Mouse (Mus musculus): ENCODE results near the gene Ap1s3. TPM values are rescaled to one million over a fixed set of nuclear protein-coding genes. Genes with fewer than 3 reads are reported as not detected.

Ap1s3 gene
- 1 to 10 TPM; 2.0 to 3.3 TPM for total RNA-seq (2021)
- long read RNA-seq, experiment 1: 0 reads
- long read RNA-seq, experiment 2: 0 reads

DNA sequence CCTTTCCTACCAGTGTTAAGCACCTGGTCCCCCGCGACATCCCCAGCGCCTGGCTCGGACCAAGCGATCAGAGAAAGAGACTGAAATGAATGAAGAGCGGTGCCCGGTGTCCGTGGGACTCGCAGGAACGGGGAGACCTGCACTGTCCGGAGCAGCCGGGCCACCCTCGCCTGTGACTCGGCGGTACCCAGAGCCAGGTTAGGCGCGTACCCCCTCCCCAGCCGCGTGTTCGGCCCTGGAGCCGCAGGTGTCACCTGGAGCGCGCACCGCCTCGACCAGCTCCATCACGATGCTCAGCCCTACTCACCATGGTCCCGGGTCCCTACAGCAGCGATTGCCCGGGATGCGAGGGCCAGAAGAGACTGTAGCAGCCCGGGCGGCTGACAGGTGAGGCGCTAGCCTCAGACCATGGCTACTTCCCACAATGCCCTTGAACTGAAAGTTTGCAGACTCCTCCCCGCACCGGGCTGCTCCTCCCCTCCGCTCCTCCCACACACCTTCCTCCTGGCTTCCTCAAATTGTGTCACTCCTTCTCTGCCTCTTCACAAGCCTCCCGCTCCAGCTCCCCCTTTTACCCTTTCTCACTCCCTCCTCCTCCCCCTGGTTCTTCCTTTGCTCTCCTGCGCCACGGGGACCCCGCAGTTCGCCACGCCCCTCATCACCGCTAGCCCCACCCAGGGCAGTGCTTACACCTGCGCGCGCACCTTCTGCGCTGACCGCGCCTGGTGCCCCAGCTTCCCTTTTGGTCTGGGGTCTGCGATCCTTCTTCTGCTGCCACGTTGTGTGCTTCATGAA is at the start of gene Ap1s3:
TSS of gene Ap1s3 (minus strand) at position 430 of the 795 bp plus-strand sequence.
- no peak within 1 kb of the TSS for H3K27ac ChIP-seq
- peak; percentile 8 to 42 for DNase-seq (ENCODE audit: low spot score in 2 of 2)
- H3K4me3 ChIP-seq: peak within 1 kb of the TSS; percentile 74
- no peak for TF ChIP-seq CTCF (conservative IDR thresholded peaks at IDR 0.05)

DNA sequence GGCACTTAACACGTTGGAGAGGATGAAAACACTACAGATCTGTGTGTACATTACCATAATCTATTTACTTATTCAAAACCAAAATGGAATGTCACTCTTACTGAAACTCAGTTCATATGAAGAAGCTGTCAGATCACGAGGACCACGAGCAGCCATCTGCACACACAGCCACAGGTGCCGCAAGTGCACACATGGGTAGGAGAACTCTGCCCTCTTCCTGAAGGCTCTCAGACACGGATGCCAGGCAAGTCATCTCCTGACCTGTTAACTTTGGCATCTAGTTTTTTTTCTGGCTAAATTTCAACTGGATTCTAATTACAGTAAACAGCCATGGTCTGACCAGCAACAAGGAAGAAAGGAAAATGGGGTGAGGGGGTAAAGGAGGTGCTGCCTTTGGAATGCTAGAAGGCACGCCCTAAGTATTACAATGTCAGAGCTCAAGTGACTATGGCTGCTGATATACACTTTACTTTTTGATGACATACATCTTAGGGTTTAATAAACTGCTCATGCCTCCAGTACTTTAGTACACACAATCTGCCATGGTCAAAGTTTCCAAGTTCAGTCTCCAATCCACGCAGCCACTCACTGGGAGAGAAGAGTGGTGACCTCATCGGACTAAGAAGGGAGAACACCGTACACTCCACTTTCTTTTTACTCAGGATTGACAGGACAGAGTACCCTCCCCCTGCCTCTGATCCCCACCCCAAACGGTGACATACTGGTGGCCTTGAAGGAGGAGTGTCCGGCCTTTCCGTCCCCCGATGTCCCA is 42.6 kb upstream of the Ap1s3 start:
- no peak overlapping the region for H3K27ac ChIP-seq
- no peak for TF ChIP-seq CTCF (conservative IDR thresholded peaks at IDR 0.05)
- DNase-seq (ENCODE audit: low spot score in 2 of 2): no peak
- no peak overlapping the region for H3K4me3 ChIP-seq

DNA sequence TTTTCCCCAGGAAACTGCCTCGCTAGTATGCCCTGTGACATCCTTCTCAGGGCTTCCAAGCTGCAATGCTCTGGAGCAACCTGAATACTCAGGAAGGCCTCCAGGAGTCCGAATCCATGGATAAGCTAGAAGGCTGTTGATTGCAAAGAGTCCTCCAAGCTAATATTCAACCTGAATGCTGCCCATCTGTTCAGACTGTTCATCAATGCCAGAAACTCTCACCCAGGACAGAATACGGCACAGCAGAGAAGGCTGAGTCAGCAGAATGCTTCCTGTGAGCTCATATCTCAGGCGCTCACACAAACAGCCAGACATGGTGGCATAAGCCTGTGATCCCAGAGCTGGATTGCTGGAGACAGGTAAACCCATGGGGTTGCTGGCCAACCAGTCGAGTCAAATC is 41.3 kb upstream of the Ap1s3 start:
- no peak for TF ChIP-seq CTCF (conservative IDR thresholded peaks at IDR 0.05)
- no peak for DNase-seq (ENCODE audit: low spot score in 2 of 2)
- H3K4me3 ChIP-seq: no peak overlapping the region
- H3K27ac ChIP-seq: no peak overlapping the region

GRCm38 (mm10) chr1:79711147-79712126 is 39.7 kb upstream of the Ap1s3 start:
- Histone ChIP-seq H3K27ac (peak overlapping the region; percentile 59), H3K4me3 (no peak overlapping the region)
- TF ChIP-seq CTCF (conservative IDR thresholded peaks at IDR 0.05): no peak
- no peak for DNase-seq (ENCODE audit: low spot score in 2 of 2)

DNA sequence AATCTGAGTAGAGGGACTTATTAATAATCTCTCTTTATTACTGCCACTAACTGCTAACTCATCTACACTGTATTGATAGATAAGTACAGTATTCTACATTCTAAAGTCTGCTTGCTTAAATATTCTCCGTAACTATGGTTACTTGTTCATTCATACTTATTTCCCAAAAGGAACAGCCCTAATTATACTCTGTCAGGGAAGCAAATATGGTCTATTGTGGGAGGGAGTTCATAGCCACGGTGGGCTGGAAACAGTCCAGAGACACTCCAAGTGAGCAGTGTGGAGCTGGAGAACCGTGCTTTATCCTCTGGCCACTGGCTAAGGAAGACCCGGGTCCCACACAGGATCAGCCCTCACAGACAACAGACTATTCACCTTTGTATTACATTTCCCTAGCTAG is 38.9 kb upstream of the Ap1s3 start:
- TF ChIP-seq CTCF (conservative IDR thresholded peaks at IDR 0.05): no peak
- no peak overlapping the region for H3K4me3 ChIP-seq
- peak overlapping the region; percentile 59 for H3K27ac ChIP-seq
- DNase-seq (ENCODE audit: low spot score in 2 of 2): no peak

DNA sequence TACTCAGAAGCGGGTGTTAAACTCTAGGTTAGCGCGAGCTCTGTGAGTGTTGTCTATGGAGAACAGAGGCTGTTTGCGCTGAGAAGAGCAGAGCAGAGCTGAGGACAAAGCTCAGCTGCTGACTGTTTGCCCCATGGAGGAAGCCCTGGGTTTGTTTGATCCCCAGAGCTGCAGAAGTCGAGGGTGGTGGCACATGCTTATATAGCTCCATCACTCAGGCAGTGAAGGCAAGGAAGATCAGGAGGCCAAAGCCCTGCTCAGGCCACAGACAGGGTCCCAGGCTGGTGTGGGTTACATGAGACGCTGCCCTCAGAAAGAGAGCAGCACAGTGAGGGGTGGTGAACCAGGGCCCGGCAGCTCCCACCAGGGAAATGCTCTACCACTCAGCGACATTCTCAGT is 38.4 kb upstream of the Ap1s3 start:
- DNase-seq (ENCODE audit: low spot score in 2 of 2): no peak
- TF ChIP-seq CTCF (conservative IDR thresholded peaks at IDR 0.05): no peak
- no peak overlapping the region for H3K4me3 ChIP-seq
- H3K27ac ChIP-seq: peak overlapping the region; percentile 59; the same call in 1 of the 2 replicates

DNA sequence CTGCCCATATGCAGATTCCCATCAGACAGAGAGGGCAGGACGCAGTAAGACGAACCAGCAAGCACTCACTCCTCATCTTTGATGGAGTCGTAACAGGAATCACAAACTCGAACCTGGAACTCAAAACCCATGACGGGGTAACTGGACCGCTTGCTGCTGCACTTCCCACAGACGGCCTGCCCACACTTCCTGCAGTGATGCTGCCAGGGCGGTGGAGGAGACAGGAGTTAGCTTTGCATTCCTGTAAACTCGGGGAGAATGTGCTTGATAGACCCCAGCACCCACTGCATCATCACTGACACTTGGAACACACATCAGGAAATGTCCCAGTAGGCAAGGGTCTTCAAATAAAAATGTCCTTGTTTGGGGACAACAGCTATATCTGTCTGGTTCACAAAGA is 35.6 kb upstream of the Ap1s3 start:
- Histone ChIP-seq H3K4me3 (no peak overlapping the region), H3K27ac (no peak overlapping the region)
- DNase-seq (ENCODE audit: low spot score in 2 of 2): no peak
- no peak for TF ChIP-seq CTCF (conservative IDR thresholded peaks at IDR 0.05)

- no peak overlapping the region for H3K4me3 ChIP-seq
- no peak for TF ChIP-seq CTCF (conservative IDR thresholded peaks at IDR 0.05)
- H3K27ac ChIP-seq: no peak overlapping the region; the same call in 1 of the 2 replicates
- no peak for DNase-seq (ENCODE audit: low spot score in 2 of 2)
Measured at GRCm38 (mm10) chr1:79706707-79707106, 34.9 kb upstream of the Ap1s3 start.

DNA sequence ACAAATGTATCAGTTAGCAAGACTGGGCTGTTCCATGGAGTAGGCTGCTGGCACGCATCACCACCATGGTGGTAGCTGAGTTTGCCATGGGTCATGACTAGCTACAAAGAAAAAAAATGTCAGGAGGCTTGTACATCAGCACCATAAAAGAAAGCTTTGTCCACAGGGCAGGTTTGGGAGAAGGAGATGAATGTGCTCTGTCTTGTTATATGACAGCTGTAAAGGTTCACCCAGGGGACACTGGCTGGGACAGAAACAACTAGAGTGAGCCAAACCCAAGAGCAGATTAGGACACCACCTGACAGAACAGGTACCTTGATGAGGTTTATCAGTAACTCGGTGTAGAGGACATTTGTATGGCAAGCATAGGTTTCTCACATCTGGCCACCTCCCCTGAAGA is 32.9 kb upstream of the Ap1s3 start:
- no peak for DNase-seq (ENCODE audit: low spot score in 2 of 2)
- H3K4me3 ChIP-seq: no peak overlapping the region
- H3K27ac ChIP-seq: no peak overlapping the region
- TF ChIP-seq CTCF (conservative IDR thresholded peaks at IDR 0.05): no peak

DNA sequence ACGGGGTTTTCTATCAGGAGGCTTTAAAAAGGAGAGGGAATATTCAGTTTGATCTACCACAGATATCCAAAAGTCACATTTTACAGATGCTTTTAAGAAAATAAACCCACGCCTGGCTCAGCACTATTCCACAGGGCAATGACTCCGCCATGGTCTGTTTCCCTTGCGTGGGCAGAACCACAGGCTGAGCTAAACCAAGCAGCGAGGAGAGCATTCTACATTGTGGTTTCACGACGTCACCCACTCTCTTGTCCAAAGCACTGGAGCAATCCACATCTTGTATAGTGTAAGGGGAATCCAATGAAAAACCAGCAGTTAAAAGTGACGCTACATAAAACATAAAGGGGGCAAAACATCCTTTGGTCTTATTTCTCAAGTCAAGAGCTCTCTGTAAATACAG is 31.7 kb upstream of the Ap1s3 start:
- Histone ChIP-seq H3K4me3 (no peak overlapping the region), H3K27ac (no peak overlapping the region)
- DNase-seq (ENCODE audit: low spot score in 2 of 2): no peak
- no peak for TF ChIP-seq CTCF (conservative IDR thresholded peaks at IDR 0.05)

DNA sequence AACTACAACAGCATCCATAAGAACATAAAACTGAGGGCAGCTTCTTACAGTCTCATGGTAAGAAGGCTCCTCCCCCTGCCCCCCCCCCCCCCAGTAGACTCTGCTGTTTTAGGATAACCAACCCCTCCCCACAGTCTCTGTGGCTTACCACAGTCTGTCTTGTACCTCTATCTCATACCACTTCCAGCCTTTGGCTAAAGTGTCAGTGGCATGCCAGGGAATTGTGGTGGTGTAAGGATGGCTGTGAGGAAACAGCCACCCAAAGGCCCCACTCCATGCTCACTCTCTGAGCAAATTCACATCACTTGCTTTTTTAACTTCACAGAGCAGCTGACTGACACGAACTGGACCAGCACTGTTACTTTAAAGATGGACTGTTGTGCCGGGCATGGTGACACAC is 26.7 kb upstream of the Ap1s3 start:
- no peak for DNase-seq (ENCODE audit: low spot score in 2 of 2)
- no peak for TF ChIP-seq CTCF (conservative IDR thresholded peaks at IDR 0.05)
- Histone ChIP-seq H3K27ac (no peak overlapping the region), H3K4me3 (no peak overlapping the region)

DNA sequence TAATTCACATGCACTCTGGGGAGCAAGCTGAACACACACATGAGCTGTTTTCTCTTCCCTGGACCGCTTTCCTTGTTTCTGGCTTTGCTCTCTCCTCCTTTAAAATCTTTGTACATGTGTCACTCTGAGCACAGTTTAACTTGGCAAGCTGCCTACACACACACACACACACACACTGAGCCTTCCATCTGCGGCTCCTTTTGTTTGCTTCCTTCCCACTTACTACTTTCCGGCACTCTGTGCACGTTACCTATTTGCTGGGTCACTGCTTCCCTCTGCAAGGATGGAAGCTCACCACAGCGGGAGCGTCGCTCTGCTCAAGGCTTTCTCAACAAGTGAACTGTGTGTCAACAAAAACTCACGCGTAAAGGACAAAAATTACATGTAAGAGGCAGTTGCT is 25.6 kb upstream of the Ap1s3 start:
- TF ChIP-seq CTCF (conservative IDR thresholded peaks at IDR 0.05): no peak

More for the DNA sequence above, 25.6 kb upstream of the Ap1s3 start:
- H3K4me3 ChIP-seq: no peak overlapping the region
- peak; percentile 43 to 48 for DNase-seq (ENCODE audit: low spot score in 2 of 2)
- H3K27ac ChIP-seq: 0 out of 2 replicates have a peak overlapping the region, but pooled peaks have one; percentile 14
